Mouse (Mus musculus): ENCODE data around the gene Vmn1r89. TPM values are rescaled to one million over a fixed set of nuclear protein-coding genes. Genes with fewer than 3 reads are reported as not detected.

Vmn1r89 gene
- polyA plus RNA-seq (2012; rRNA removed; ENCODE audit: low replicate concordance): not detected in 2 replicates

DNA sequence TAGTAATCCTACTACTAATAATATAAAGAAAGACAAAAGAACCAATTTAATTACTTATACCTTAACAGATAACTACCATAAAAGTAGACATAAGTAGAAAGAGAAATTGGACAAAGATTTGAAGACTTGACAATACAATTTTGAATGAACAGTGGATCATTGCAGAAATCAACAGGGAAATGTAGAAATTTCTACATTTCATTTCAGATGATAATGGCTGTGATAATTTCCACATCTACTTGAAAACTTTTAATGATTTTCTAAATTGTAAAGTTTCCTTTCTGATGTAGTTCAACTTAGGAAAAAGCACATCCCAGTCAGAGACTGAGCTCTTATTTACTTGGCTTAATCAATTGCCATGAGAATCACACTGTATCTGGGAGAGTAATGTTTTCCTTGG lies at the start of gene Vmn1r89:
Vmn1r89 (plus strand) TSS at position 301 of the 400 bp plus-strand sequence.

Other genes starting within 250 kb of the Vmn1r89 start
- 2.2 and 3.4 TPM in 2 replicates for gene Zfp324, start 247.2 kb upstream of the Vmn1r89 start, polyA plus RNA-seq (2012; rRNA removed; ENCODE audit: low replicate concordance)
- 1.6 and 2.4 TPM in 2 replicates for gene Zfp446, start 235.2 kb upstream of the Vmn1r89 start, polyA plus RNA-seq (2012; rRNA removed; ENCODE audit: low replicate concordance)
- gene Slc27a5, start 214.8 kb upstream of the Vmn1r89 start, polyA plus RNA-seq (2012; rRNA removed; ENCODE audit: low replicate concordance): 0.53 and 1.1 TPM in 2 replicates
- gene Trim28, start 213.9 kb upstream of the Vmn1r89 start, polyA plus RNA-seq (2012; rRNA removed; ENCODE audit: low replicate concordance): 163 and 224 TPM in 2 replicates
- 40.6 and 44.7 TPM in 2 replicates for gene Zbtb45, start 203.0 kb upstream of the Vmn1r89 start, polyA plus RNA-seq (2012; rRNA removed; ENCODE audit: low replicate concordance)
- gene Chmp2a, start 178.2 kb upstream of the Vmn1r89 start, polyA plus RNA-seq (2012; rRNA removed; ENCODE audit: low replicate concordance): 34.9 and 69.3 TPM in 2 replicates
- gene Ube2m, start 174.7 kb upstream of the Vmn1r89 start, polyA plus RNA-seq (2012; rRNA removed; ENCODE audit: low replicate concordance): 110 and 111 TPM in 2 replicates
- gene Mzf1, start 158.3 kb upstream of the Vmn1r89 start, polyA plus RNA-seq (2012; rRNA removed; ENCODE audit: low replicate concordance): 1.1 and 1.6 TPM in 2 replicates
- not detected in 2 replicates for gene Vmn1r85, start 117.8 kb upstream of the Vmn1r89 start, polyA plus RNA-seq (2012; rRNA removed; ENCODE audit: low replicate concordance)
- not detected in 2 replicates for gene Vmn1r86, start 93.1 kb upstream of the Vmn1r89 start, polyA plus RNA-seq (2012; rRNA removed; ENCODE audit: low replicate concordance)
- not detected in 2 replicates for gene Vmn1r87, start 72.9 kb upstream of the Vmn1r89 start, polyA plus RNA-seq (2012; rRNA removed; ENCODE audit: low replicate concordance)
- not detected in 2 replicates for gene Vmn1r88, start 53.5 kb upstream of the Vmn1r89 start, polyA plus RNA-seq (2012; rRNA removed; ENCODE audit: low replicate concordance)
- 5.4 and 6.0 TPM in 2 replicates for gene Lig1, start 64.3 kb downstream of the Vmn1r89 start, polyA plus RNA-seq (2012; rRNA removed; ENCODE audit: low replicate concordance)
- 1.4 and 1.8 TPM in 2 replicates for gene Zswim9, start 65.7 kb downstream of the Vmn1r89 start, polyA plus RNA-seq (2012; rRNA removed; ENCODE audit: low replicate concordance)
- 2.1 TPM in 1 of 2 replicates, not detected in the other for gene Pla2g4c, start 111.6 kb downstream of the Vmn1r89 start, polyA plus RNA-seq (2012; rRNA removed; ENCODE audit: low replicate concordance)
- not detected in 2 replicates for gene Cabp5, start 185.1 kb downstream of the Vmn1r89 start, polyA plus RNA-seq (2012; rRNA removed; ENCODE audit: low replicate concordance)
- gene Bsph1, start 237.8 kb downstream of the Vmn1r89 start, polyA plus RNA-seq (2012; rRNA removed; ENCODE audit: low replicate concordance): not detected in 2 replicates